Mouse (Mus musculus): ENCODE results near the gene Abat.
A peak's percentile ranks its signal among the peaks of the same experiment; 100 is the strongest.

The Abat gene

DNA sequence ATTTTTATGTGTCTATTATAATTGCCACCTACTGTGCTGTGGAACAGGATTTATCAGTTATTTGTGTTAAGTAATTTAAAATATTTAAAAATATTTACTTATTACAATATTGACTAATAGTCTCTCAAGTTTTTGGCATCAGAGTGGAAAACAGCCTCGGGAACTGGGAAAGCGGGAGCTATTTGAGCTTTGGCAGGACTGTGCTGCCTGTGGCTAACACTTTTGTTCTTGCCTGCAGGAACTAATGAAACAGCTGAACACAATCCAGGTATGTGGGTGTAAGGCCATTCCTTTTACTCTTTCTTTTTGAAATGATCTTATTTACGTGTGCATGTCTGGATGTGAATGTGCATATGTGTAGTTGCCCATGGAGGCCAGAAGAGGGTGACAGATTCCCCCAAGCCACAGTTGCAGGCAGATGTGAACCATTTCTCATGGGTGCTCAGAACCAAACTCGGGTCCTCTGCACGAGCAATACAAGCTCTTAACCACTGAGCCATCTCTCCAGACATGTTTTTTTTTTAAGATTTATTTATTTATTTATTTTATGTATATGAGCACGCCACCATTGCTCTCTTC, 68.5 kb downstream of the Abat start:
- TF ChIP-seq CTCF (conservative IDR thresholded peaks at IDR 0.05; ENCODE audit: low read length) = peak; percentile 65
- no peak for TF ChIP-seq POU5F1 (IDR thresholded peaks at IDR 0.05; ENCODE audit: borderline replicate concordance, low read length)
- no peak for TF ChIP-seq NANOG (IDR thresholded peaks at IDR 0.05; ENCODE audit: borderline replicate concordance, low read length)
- peaks cover 37% of the 10 kb centered on the region for H3K4me1 ChIP-seq (replicated peaks; ENCODE audit: low read depth, low read length)
- no peaks in the 10 kb centered on the region for H3K36me3 ChIP-seq (ENCODE audit: insufficient read depth, low read length)
- H3K9me3 ChIP-seq (ENCODE audit: low read length) = no peaks in the 10 kb centered on the region
- H3K4me3 ChIP-seq (replicated peaks; ENCODE audit: low read length) = no peak overlapping the region
- H3K27me3 ChIP-seq (ENCODE audit: insufficient read depth, low read length) = no peaks in the 10 kb centered on the region

- Histone ChIP-seq H3K36me3 (ENCODE audit: insufficient read depth, low read length) (no peaks in the 10 kb centered on the region), H3K9me3 (ENCODE audit: low read length) (no peaks in the 10 kb centered on the region), H3K27me3 (ENCODE audit: insufficient read depth, low read length) (no peaks in the 10 kb centered on the region), H3K4me1 (replicated peaks; ENCODE audit: low read depth, low read length) (peaks cover 27% of the 10 kb centered on the region), H3K4me3 (replicated peaks; ENCODE audit: low read length) (no peak overlapping the region)
- TF ChIP-seq NANOG (IDR thresholded peaks at IDR 0.05; ENCODE audit: borderline replicate concordance, low read length) (no peak), CTCF (conservative IDR thresholded peaks at IDR 0.05; ENCODE audit: low read length) (peak; percentile 100)
These were observed 69.5 kb downstream of the Abat start for GRCm38 (mm10) chr16:8582579-8583295.

- H3K27me3 ChIP-seq (ENCODE audit: insufficient read depth, low read length) = 0 out of 2 replicates have a peak, but pooled peaks cover 2% of the 10 kb centered on the region
- no peaks in the 10 kb centered on the region for H3K9me3 ChIP-seq (ENCODE audit: low read length)
- no peak overlapping the region for H3K4me3 ChIP-seq (replicated peaks; ENCODE audit: low read length)
- H3K4me1 ChIP-seq (replicated peaks; ENCODE audit: low read depth, low read length) = peaks cover 12% of the 10 kb centered on the region
- TF ChIP-seq NANOG (IDR thresholded peaks at IDR 0.05; ENCODE audit: borderline replicate concordance, low read length) = no peak
- no peak for TF ChIP-seq CTCF (conservative IDR thresholded peaks at IDR 0.05; ENCODE audit: low read length)
- H3K36me3 ChIP-seq (ENCODE audit: insufficient read depth, low read length) = no peaks in the 10 kb centered on the region
These were observed 71.0 kb downstream of the Abat start for GRCm38 (mm10) chr16:8584248-8584647.

- Histone ChIP-seq H3K27me3 (ENCODE audit: insufficient read depth, low read length) (0 out of 2 replicates have a peak, but pooled peaks cover 2% of the 10 kb centered on the region), H3K4me1 (replicated peaks; ENCODE audit: low read depth, low read length) (peaks cover 4% of the 10 kb centered on the region; the same call in 1 of the 2 replicates), H3K36me3 (ENCODE audit: insufficient read depth, low read length) (no peaks in the 10 kb centered on the region), H3K9me3 (ENCODE audit: low read length) (no peaks in the 10 kb centered on the region), H3K4me3 (replicated peaks; ENCODE audit: low read length) (no peak overlapping the region)
- no peak for TF ChIP-seq NANOG (IDR thresholded peaks at IDR 0.05; ENCODE audit: borderline replicate concordance, low read length)
- TF ChIP-seq POU5F1 (IDR thresholded peaks at IDR 0.05; ENCODE audit: borderline replicate concordance, low read length) = no peak
- TF ChIP-seq CTCF (conservative IDR thresholded peaks at IDR 0.05; ENCODE audit: low read length) = no peak
These were observed 71.8 kb downstream of the Abat start for GRCm38 (mm10) chr16:8585056-8585455.

GRCm38 (mm10) chr16:8595411-8595810, 82.2 kb downstream of the Abat start:
- Histone ChIP-seq H3K9me3 (ENCODE audit: low read length) (no peaks in the 10 kb centered on the region), H3K4me3 (replicated peaks; ENCODE audit: low read length) (no peak overlapping the region), H3K27me3 (ENCODE audit: insufficient read depth, low read length) (no peaks in the 10 kb centered on the region), H3K4me1 (replicated peaks; ENCODE audit: low read depth, low read length) (no peaks in the 10 kb centered on the region), H3K36me3 (ENCODE audit: insufficient read depth, low read length) (no peaks in the 10 kb centered on the region)
- TF ChIP-seq NANOG (IDR thresholded peaks at IDR 0.05; ENCODE audit: borderline replicate concordance, low read length) = no peak
- no peak for TF ChIP-seq POU5F1 (IDR thresholded peaks at IDR 0.05; ENCODE audit: borderline replicate concordance, low read length)
- TF ChIP-seq CTCF (conservative IDR thresholded peaks at IDR 0.05; ENCODE audit: low read length) = no peak

DNA sequence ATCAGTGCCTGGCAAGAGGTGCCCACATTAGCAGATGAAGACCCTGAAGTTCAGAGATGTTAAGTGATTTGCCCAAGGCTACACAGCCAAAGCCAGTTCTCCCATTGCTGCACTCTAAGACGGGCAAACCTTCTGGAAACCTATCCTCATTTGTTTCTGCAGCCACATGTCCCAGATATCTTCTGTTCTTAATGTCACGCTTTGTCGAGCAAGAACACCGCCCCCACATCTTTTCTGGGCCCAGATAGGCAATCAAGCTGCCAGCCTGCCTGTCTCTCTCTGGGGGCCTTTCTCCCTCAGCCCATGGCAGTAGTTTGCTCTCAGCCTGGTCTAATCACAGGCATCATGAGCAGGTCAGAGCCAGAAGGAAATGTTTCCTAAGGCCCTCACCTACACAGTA, 83.1 kb downstream of the Abat start:
- Histone ChIP-seq H3K9me3 (ENCODE audit: low read length) (no peaks in the 10 kb centered on the region), H3K4me1 (replicated peaks; ENCODE audit: low read depth, low read length) (no peaks in the 10 kb centered on the region), H3K4me3 (replicated peaks; ENCODE audit: low read length) (no peak overlapping the region), H3K27me3 (ENCODE audit: insufficient read depth, low read length) (no peaks in the 10 kb centered on the region), H3K36me3 (ENCODE audit: insufficient read depth, low read length) (no peaks in the 10 kb centered on the region)
- TF ChIP-seq POU5F1 (IDR thresholded peaks at IDR 0.05; ENCODE audit: borderline replicate concordance, low read length) (no peak), CTCF (conservative IDR thresholded peaks at IDR 0.05; ENCODE audit: low read length) (no peak), NANOG (IDR thresholded peaks at IDR 0.05; ENCODE audit: borderline replicate concordance, low read length) (no peak)

DNA sequence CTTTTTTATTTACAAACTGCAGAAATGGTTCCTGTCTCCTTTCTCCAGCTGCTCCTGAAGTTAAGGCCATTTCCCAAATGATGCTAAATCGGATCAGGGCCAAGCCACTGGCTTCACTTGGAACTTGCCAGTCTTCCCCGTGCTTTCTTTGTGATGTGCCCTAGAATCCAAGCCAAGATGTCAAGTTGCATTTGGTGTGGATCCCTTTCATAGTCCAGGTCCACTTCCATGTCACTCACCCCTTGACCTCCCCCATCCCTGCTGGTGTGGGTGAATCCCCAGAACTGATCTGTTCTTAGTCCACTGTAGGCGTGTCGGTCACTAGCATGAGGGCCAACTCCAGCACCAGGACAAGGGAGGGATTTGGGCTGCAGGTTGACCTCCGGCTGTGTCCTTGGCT, 84.3 kb downstream of the Abat start:
- Histone ChIP-seq H3K27me3 (ENCODE audit: insufficient read depth, low read length) (no peaks in the 10 kb centered on the region), H3K36me3 (ENCODE audit: insufficient read depth, low read length) (no peaks in the 10 kb centered on the region), H3K4me3 (replicated peaks; ENCODE audit: low read length) (no peak overlapping the region), H3K4me1 (replicated peaks; ENCODE audit: low read depth, low read length) (0 out of 2 replicates have a peak, but pooled peaks cover 5% of the 10 kb centered on the region), H3K9me3 (ENCODE audit: low read length) (no peaks in the 10 kb centered on the region)
- TF ChIP-seq NANOG (IDR thresholded peaks at IDR 0.05; ENCODE audit: borderline replicate concordance, low read length) (no peak), CTCF (conservative IDR thresholded peaks at IDR 0.05; ENCODE audit: low read length) (no peak), POU5F1 (IDR thresholded peaks at IDR 0.05; ENCODE audit: borderline replicate concordance, low read length) (no peak)

GRCm38 (mm10) chr16:8603789-8604188, 90.6 kb downstream of the Abat start:
- Histone ChIP-seq H3K4me3 (replicated peaks; ENCODE audit: low read length) (no peak overlapping the region), H3K27me3 (ENCODE audit: insufficient read depth, low read length) (no peaks in the 10 kb centered on the region), H3K4me1 (replicated peaks; ENCODE audit: low read depth, low read length) (0 out of 2 replicates have a peak, but pooled peaks cover 5% of the 10 kb centered on the region), H3K36me3 (ENCODE audit: insufficient read depth, low read length) (no peaks in the 10 kb centered on the region), H3K9me3 (ENCODE audit: low read length) (no peaks in the 10 kb centered on the region)
- TF ChIP-seq POU5F1 (IDR thresholded peaks at IDR 0.05; ENCODE audit: borderline replicate concordance, low read length) (no peak), NANOG (IDR thresholded peaks at IDR 0.05; ENCODE audit: borderline replicate concordance, low read length) (no peak), CTCF (conservative IDR thresholded peaks at IDR 0.05; ENCODE audit: low read length) (no peak)
